Mouse (Mus musculus) spleen, adult 2 months (tissue): ENCODE results near the gene Sh2d2a.
"Not testable (repeated sequence)": the region's sequence is repeated elsewhere in the genome, so short reads cannot be mapped to it uniquely, and the experiment has no call there.

ENCODE experiments used
- CTCF ChIP-seq: fragments of 200-500 bp; IDR thresholded peaks from 2 replicates; pipeline ENCODE4 v1.5.1; 2011; ENCODE audit warnings: mild to moderate bottlenecking, inconsistent platforms; ENCODE audit not compliant: insufficient read depth, insufficient read length, insufficient replicate concordance; ENCODE audit errors: extremely low read depth
- POLR2A ChIP-seq: fragments of 200-500 bp; IDR thresholded peaks from 2 replicates; pipeline ENCODE4 v1.6.1; 2011; ENCODE audit warnings: low read depth, low read length, inconsistent platforms

- not testable (repeated sequence) for TF ChIP-seq POLR2A, CTCF
Measured at GRCm38 (mm10) chr3:87887400-87887799, 40.8 kb downstream of the Sh2d2a start.
